Mouse (Mus musculus) embryonic fibroblast, embryonic 13.5 days (primary cell): Measurements from ENCODE around the gene Lamtor3.

Experiments used
- CTCF ChIP-seq: IDR thresholded peaks from 2 replicates; pipeline ENCODE4 v1.5.1; 2011; ENCODE audit warnings: mild to moderate bottlenecking, control low read depth, low read length, moderate library complexity, borderline replicate concordance; ENCODE audit not compliant: insufficient read depth
- POLR2A ChIP-seq: IDR thresholded peaks from 2 replicates; pipeline ENCODE4 v1.6.1; 2011; ENCODE audit warnings: low read depth, mild to moderate bottlenecking, control low read depth, low read length, moderate library complexity

DNA sequence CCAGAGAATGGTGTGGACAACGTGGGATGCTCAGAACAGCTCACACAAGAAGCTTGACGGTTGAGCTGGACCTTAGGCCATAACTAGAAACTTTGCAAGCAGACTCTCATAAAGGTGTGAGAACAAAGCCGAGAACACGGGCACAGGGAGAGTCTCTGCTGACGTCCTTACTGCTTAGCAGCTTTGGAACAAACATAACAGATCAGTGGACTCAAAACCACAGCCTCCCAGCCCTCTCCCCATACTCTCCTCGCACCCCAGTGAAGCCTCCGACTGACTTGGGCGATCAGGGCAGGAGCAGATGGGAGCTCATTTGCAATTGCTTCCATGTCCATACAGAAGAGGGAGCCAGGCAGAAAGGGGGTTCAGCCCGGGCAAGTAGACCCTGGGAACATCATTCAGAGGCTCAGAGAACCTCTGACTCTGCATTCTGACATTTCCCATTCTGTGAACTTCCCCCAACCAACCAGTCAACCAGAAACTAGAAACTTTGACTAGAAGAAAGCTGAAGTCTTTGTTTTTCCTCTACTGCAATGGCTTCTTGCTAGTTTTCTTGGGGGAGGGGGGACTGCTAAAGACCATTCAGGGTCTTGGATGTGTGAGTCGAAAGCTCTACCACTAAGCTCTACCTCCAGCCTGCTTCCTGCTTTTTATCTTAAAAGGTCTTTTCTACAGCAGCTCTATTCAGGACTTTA, 32.0 kb downstream of the Lamtor3 start:
- TF ChIP-seq CTCF = no peak
- TF ChIP-seq POLR2A = no peak
